Mouse (Mus musculus) neural tube, postnatal 0 days (tissue): ENCODE data around the gene D830030K20Rik. TPM values are rescaled to one million over a fixed set of nuclear protein-coding genes. Genes with fewer than 3 reads are reported as not detected.

Experiments
- polyA plus RNA-seq: library from polyadenylated mRNA; unstranded; fragments of >200 nt; fragmentation: Nextera tagmentation; extraction: Ambion mirVana; gene quantifications from 2 replicates; pipeline ENCODE4 v1.2.1, GENCODE M21; 2015

The D830030K20Rik gene
- 35.0 and 44.1 TPM in 2 replicates for polyA plus RNA-seq

GRCm38 (mm10) chr14:3208272-3209152 lies at the start of gene D830030K20Rik:
D830030K20Rik (plus strand) TSS chr14:3208488.

GRCm38 (mm10) chr14:3187955-3188354 lies 20.3 kb upstream of the D830030K20Rik start, which contains the start of gene Gm5795:
Gm5795 (plus strand) TSS chr14:3188255.

Other genes with a start within 250 kb of the D830030K20Rik start
- gene Gm2888, start 178.5 kb upstream of the D830030K20Rik start, polyA plus RNA-seq: not detected in 2 replicates
- gene Gm2897, start 159.2 kb upstream of the D830030K20Rik start, polyA plus RNA-seq: 10.1 and 10.3 TPM in 2 replicates
- gene Gm10340, start 74.5 kb upstream of the D830030K20Rik start, polyA plus RNA-seq: 0.10 TPM in 1 of 2 replicates, not detected in the other
- 0.41 and 0.50 TPM in 2 replicates for gene Gm5795, start 20.2 kb upstream of the D830030K20Rik start, polyA plus RNA-seq
- 0.30 and 0.66 TPM in 2 replicates for gene Gm2956, start 124.1 kb downstream of the D830030K20Rik start, polyA plus RNA-seq
- not detected in 2 replicates for gene Gm10413, start 186.6 kb downstream of the D830030K20Rik start, polyA plus RNA-seq
- gene Gm10409, start 204.1 kb downstream of the D830030K20Rik start, polyA plus RNA-seq: 19.3 and 21.4 TPM in 2 replicates
- 9.0 and 12.6 TPM in 2 replicates for gene Gm3005, start 219.6 kb downstream of the D830030K20Rik start, polyA plus RNA-seq
- 0.28 TPM in 1 of 2 replicates, not detected in the other for gene Gm10408, start 240.9 kb downstream of the D830030K20Rik start, polyA plus RNA-seq